In the genomic region with DNA sequence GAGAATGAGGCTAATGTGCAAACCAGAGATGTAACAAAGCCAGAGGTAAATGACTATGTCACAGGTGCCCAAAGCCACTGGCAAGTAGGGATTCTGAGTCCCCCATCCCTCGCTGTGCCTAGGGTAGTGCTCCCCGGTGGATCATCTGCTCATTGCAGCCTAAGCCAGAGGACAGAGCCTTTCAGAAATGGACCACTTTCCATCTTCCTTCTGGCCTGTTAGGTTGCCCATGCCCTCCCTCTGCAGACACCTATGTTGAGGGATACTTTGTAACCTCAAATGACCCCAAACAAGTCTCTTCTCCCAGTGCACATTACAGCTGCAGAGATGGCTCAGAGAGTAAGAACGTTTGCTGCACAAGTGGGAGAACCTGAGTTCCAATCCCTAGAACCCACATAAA, we compare ENCODE assay signal across 9 mouse cellular contexts.
DNase-seq lines count a peak whose midpoint lies in the region; ATAC-seq lines count a peak whose summit lies in the region.
"Had no signal": no experiment of that assay in that cellular context is flagged by ENCODE, and none has a peak within 500 bp of the region (broad histone marks: within the 10 kb centered on the region; RNA-seq: fewer than 3 reads in every experiment).

No protein-coding gene starts in this region.

- H3K4me3 ChIP-seq in heart, embryonic 13.5 days: no peak overlapping the region
- H3K4me3 ChIP-seq in embryonic facial prominence, embryonic 15.5 days (replicated peaks): no peak overlapping the region
- no peak overlapping the region for H3K4me3 ChIP-seq in liver, embryonic 15.5 days (replicated peaks)

- H3K4me2 ChIP-seq in heart, embryonic 13.5 days: no peak overlapping the region
- H3K4me2 ChIP-seq in embryonic facial prominence, embryonic 15.5 days (replicated peaks): no peak overlapping the region
- H3K4me2 ChIP-seq in liver, embryonic 15.5 days: 0 out of 2 replicates have a peak overlapping the region, but pooled peaks have one; percentile 20

- H3K27ac ChIP-seq in heart, embryonic 13.5 days (replicated peaks): peak overlapping the region; percentile 65
- H3K27ac ChIP-seq in embryonic facial prominence, embryonic 15.5 days (replicated peaks): peak overlapping the region; percentile 51; the same call in 1 of the 2 replicates
- peak overlapping the region; percentile 75 for H3K27ac ChIP-seq in liver, embryonic 15.5 days (replicated peaks)

- H3K9ac ChIP-seq in heart, embryonic 13.5 days: no peak overlapping the region
- no peak overlapping the region for H3K9ac ChIP-seq in embryonic facial prominence, embryonic 15.5 days
- H3K9ac ChIP-seq in liver, embryonic 15.5 days: no peak overlapping the region

- H3K9me3 ChIP-seq in heart, embryonic 13.5 days: no peaks in the 10 kb centered on the region
- H3K9me3 ChIP-seq in embryonic facial prominence, embryonic 15.5 days (replicated peaks): no peaks in the 10 kb centered on the region
- H3K9me3 ChIP-seq in liver, embryonic 15.5 days (replicated peaks): no peaks in the 10 kb centered on the region

- no peaks in the 10 kb centered on the region for H3K36me3 ChIP-seq in heart, embryonic 13.5 days
- H3K36me3 ChIP-seq in embryonic facial prominence, embryonic 15.5 days: no peaks in the 10 kb centered on the region
- no peaks in the 10 kb centered on the region for H3K36me3 ChIP-seq in liver, embryonic 15.5 days (replicated peaks)

- H3K27me3 ChIP-seq in heart, embryonic 13.5 days (replicated peaks): no peaks in the 10 kb centered on the region
- no peaks in the 10 kb centered on the region for H3K27me3 ChIP-seq in embryonic facial prominence, embryonic 15.5 days
- H3K27me3 ChIP-seq in liver, embryonic 15.5 days: no peaks in the 10 kb centered on the region

- no peak for DNase-seq in heart, postnatal 4 days
- DNase-seq in 3T3-L1 (ENCODE audit: low read depth, low spot score): peak; percentile 15
- no peak for DNase-seq in retina, postnatal 1 day
- no peak for DNase-seq in left cerebral cortex, postnatal 36 days (ENCODE audit: low spot score in 2 of 2)
- no peak for DNase-seq in left cerebral cortex, postnatal 4 days
- DNase-seq: cerebellum, adult 8-10 months had no signal

- WGBS in heart, embryonic 13.5 days: 60% methylated on average over 3 of the region's 3 CpGs
- WGBS in embryonic facial prominence, embryonic 15.5 days: 59% methylated on average over 3 of the region's 3 CpGs
- WGBS in liver, embryonic 15.5 days (ENCODE audit: insufficient replicate concordance): 35% methylated on average over 3 of the region's 3 CpGs

- ATAC-seq in heart, embryonic 13.5 days (ENCODE audit: extremely low read depth, insufficient number of reproducible peaks, low FRiP score, low TSS enrichment): no peak
- no peak for ATAC-seq in embryonic facial prominence, embryonic 15.5 days (ENCODE audit: insufficient number of reproducible peaks, low FRiP score, low TSS enrichment, low read depth)
- no peak for ATAC-seq in liver, embryonic 15.5 days (ENCODE audit: insufficient read depth)

- intact Hi-C loops in left cerebral cortex, postnatal 36 days (cut with DNase I): loop anchor here (5.0 kb wide), 4 partner anchors 77 to 173 kb away; no protein-coding TSS in a partner anchor
- intact Hi-C loops in left cerebral cortex, postnatal 4 days (cut with DNase I): loop anchor here (10.0 kb wide), 1 partner anchor 159 kb away; no protein-coding TSS in a partner anchor

- H3K4me1 ChIP-seq in heart, embryonic 13.5 days: peaks cover 38% of the 10 kb centered on the region
- peaks cover 9% of the 10 kb centered on the region for H3K4me1 ChIP-seq in embryonic facial prominence, embryonic 15.5 days
- peaks cover 28% of the 10 kb centered on the region for H3K4me1 ChIP-seq in liver, embryonic 15.5 days (replicated peaks)
